Comparison of ENCODE assay signal across 22 mouse cellular contexts in genomic region chr14:74673584-74673983, GRCm38 (mm10). TPM values are rescaled to one million over a fixed set of nuclear protein-coding genes. Genes with fewer than 3 reads are reported as not detected.
DNase-seq lines count a peak whose midpoint lies in the region; ATAC-seq and TF ChIP-seq lines count a peak whose summit lies in the region.
"Had no signal": no experiment of that assay in that cellular context is flagged by ENCODE, and none has a peak within 500 bp of the region (broad histone marks: within the 10 kb centered on the region; RNA-seq: fewer than 3 reads in every experiment).

No protein-coding gene starts in this region.

- peaks cover 83% of the 10 kb centered on the region for H3K4me1 ChIP-seq in G1E (ENCODE audit: insufficient read depth, low read depth, low read length)
- peaks cover 11 to 28% of the 10 kb centered on the region in 2 experiments for H3K4me1 ChIP-seq in MEL (ENCODE audit: control insufficient read depth in 1 of 2, insufficient read depth in 2 of 2, low read length in 2 of 2)
- peaks cover 47% of the 10 kb centered on the region for H3K4me1 ChIP-seq in erythroblast, embryonic 14.5 days (ENCODE audit: control insufficient read depth)
- H3K4me1 ChIP-seq in liver, embryonic 15.5 days (replicated peaks) = peaks cover 33% of the 10 kb centered on the region
- no peaks in the 10 kb centered on the region for H3K4me1 ChIP-seq in cerebellum, adult 2 months (ENCODE audit: control insufficient read depth, insufficient read depth, low read length)
- H3K4me1 ChIP-seq: forebrain, embryonic 12.5 days; kidney, embryonic 15.5 days; midbrain, embryonic 15.5 days had no signal

- peak; percentile 58 for ATAC-seq in G1E (ENCODE audit: extremely low read depth, insufficient number of reproducible peaks, low FRiP score, poor library complexity, severe bottlenecking)
- ATAC-seq in liver, embryonic 15.5 days (ENCODE audit: insufficient read depth) = peak; percentile 78
- ATAC-seq: hindbrain, embryonic 16.5 days; intestine, embryonic 16.5 days; midbrain, embryonic 15.5 days had no signal

- no peaks in the 10 kb centered on the region for H3K9me3 ChIP-seq in G1E (replicated peaks)
- no peaks in the 10 kb centered on the region for H3K9me3 ChIP-seq in MEL (replicated peaks; ENCODE audit: insufficient read depth, low read length)
- H3K9me3 ChIP-seq in erythroblast, embryonic 14.5 days (ENCODE audit: control insufficient read depth, low read length) = no peaks in the 10 kb centered on the region
- H3K9me3 ChIP-seq in liver, embryonic 15.5 days (replicated peaks) = no peaks in the 10 kb centered on the region
- H3K9me3 ChIP-seq: forebrain, embryonic 12.5 days; kidney, embryonic 15.5 days; midbrain, embryonic 15.5 days had no signal

- WGBS in liver, embryonic 15.5 days (ENCODE audit: insufficient replicate concordance) = 16% methylated on average over 3 of the region's 3 CpGs
- 79% methylated on average over 3 of the region's 3 CpGs for WGBS in cerebellum, adult 2 months

- H3K79me2 ChIP-seq in MEL (ENCODE audit: control insufficient read depth, insufficient read depth, low read length, poor library complexity) = no peaks in the 10 kb centered on the region

- H3K4me3 ChIP-seq in G1E (ENCODE audit: low read depth, low read length) = peak overlapping the region; percentile 27; the same call in 1 of the 2 replicates
- H3K4me3 ChIP-seq in MEL (ENCODE audit: control insufficient read depth in 1 of 2, insufficient read depth in 1 of 2, low read depth in 2 of 2, low read length in 2 of 2) = peak overlapping the region; percentile 37 to 42
- peak overlapping the region; percentile 24 for H3K4me3 ChIP-seq in erythroblast, embryonic 14.5 days (replicated peaks)
- no peak overlapping the region for H3K4me3 ChIP-seq in liver, embryonic 15.5 days (replicated peaks)
- no peak overlapping the region for H3K4me3 ChIP-seq in cerebellum, adult 2 months (replicated peaks; ENCODE audit: insufficient read depth, low read depth, low read length)
- H3K4me3 ChIP-seq: forebrain, embryonic 12.5 days; kidney, embryonic 15.5 days; midbrain, embryonic 15.5 days; myocyte had no signal

- H3K9ac ChIP-seq in MEL (ENCODE audit: control insufficient read depth, low read depth, low read length, poor library complexity, severe bottlenecking) = peak overlapping the region; percentile 70
- H3K9ac ChIP-seq in liver, embryonic 15.5 days = no peak overlapping the region
- H3K9ac ChIP-seq: forebrain, embryonic 12.5 days; kidney, embryonic 15.5 days; midbrain, embryonic 15.5 days had no signal

- DNase-seq in G1E (ENCODE audit: low spot score) (peak; percentile 33), MEL (ENCODE audit: low read depth, low spot score) (peak; percentile 78)
- no peak for DNase-seq in layer of hippocampus, postnatal 36 days
- DNase-seq in Muller cell, postnatal 12 days (ENCODE audit: inconsistent ontology term) = no peak
- DNase-seq in cerebellum, adult 2 months = no peak
- DNase-seq: adrenal gland, postnatal 25 days; cerebellum, postnatal 14 days; embryo, embryonic 11 days; gastrocnemius, postnatal 25 days; heart, postnatal 36 days; right cerebral cortex, postnatal 14 days; spleen, adult 18-20 months; thymus, postnatal 25 days had no signal

- peak overlapping the region; percentile 66 for H3K4me2 ChIP-seq in liver, embryonic 15.5 days
- H3K4me2 ChIP-seq: forebrain, embryonic 12.5 days; kidney, embryonic 15.5 days; midbrain, embryonic 15.5 days had no signal

- H3K27me3 ChIP-seq in G1E (ENCODE audit: insufficient read depth, low read length) (no peaks in the 10 kb centered on the region), MEL (ENCODE audit: control insufficient read depth in 1 of 2, insufficient read depth in 2 of 2, low read length in 2 of 2) (no peaks in the 10 kb centered on the region)
- no peaks in the 10 kb centered on the region for H3K27me3 ChIP-seq in erythroblast, embryonic 14.5 days (ENCODE audit: control insufficient read depth)
- no peaks in the 10 kb centered on the region for H3K27me3 ChIP-seq in liver, embryonic 15.5 days
- H3K27me3 ChIP-seq in cerebellum, adult 2 months (ENCODE audit: control insufficient read depth, insufficient read depth, low read length) = no peaks in the 10 kb centered on the region
- H3K27me3 ChIP-seq: forebrain, embryonic 12.5 days; kidney, embryonic 15.5 days; midbrain, embryonic 15.5 days had no signal

- no peaks in the 10 kb centered on the region for H3K36me3 ChIP-seq in G1E (replicated peaks)
- peaks cover 0 to 37% of the 10 kb centered on the region in 2 experiments; a peak in 2 of 4 replicates for H3K36me3 ChIP-seq in MEL (ENCODE audit: control insufficient read depth in 1 of 2, insufficient read depth in 2 of 2, low read length in 2 of 2)
- H3K36me3 ChIP-seq in erythroblast, embryonic 14.5 days (ENCODE audit: control insufficient read depth) = no peaks in the 10 kb centered on the region
- no peaks in the 10 kb centered on the region for H3K36me3 ChIP-seq in liver, embryonic 15.5 days (replicated peaks)
- H3K36me3 ChIP-seq: forebrain, embryonic 12.5 days; kidney, embryonic 15.5 days; midbrain, embryonic 15.5 days had no signal

- peak overlapping the region; percentile 99 for H3K27ac ChIP-seq in MEL (ENCODE audit: control insufficient read depth, low read depth, low read length)
- peak overlapping the region; percentile 83 for H3K27ac ChIP-seq in liver, embryonic 15.5 days (replicated peaks)
- H3K27ac ChIP-seq in cerebellum, adult 2 months (ENCODE audit: insufficient read depth, low read length) = no peak overlapping the region
- H3K27ac ChIP-seq: forebrain, embryonic 12.5 days; kidney, embryonic 15.5 days; macrophage; midbrain, embryonic 15.5 days had no signal

- TF ChIP-seq POLR2A in MEL (IDR thresholded peaks at IDR 0.05; ENCODE audit: control insufficient read depth in 1 of 2, insufficient read depth in 1 of 2, low read depth in 1 of 2, low read length in 2 of 2, poor library complexity in 1 of 2) = peak in 1 of 2 experiments; percentile 43; a peak in 1 of 4 replicates
- no peak for TF ChIP-seq POLR2A in cerebellum, adult 2 months (IDR thresholded peaks at IDR 0.05; ENCODE audit: borderline replicate concordance, insufficient read depth, low read length)

- no peak for TF ChIP-seq RAD21 in MEL (IDR thresholded peaks at IDR 0.05; ENCODE audit: low read depth, low read length)

- peak; percentile 73 to 91 for TF ChIP-seq EP300 in MEL (IDR thresholded peaks at IDR 0.05; ENCODE audit: low read depth in 1 of 2, low read length in 2 of 2)

- no peak for TF ChIP-seq CTCF in G1E (IDR thresholded peaks at IDR 0.05; ENCODE audit: low read depth, low read length)
- no peak for TF ChIP-seq CTCF in MEL (IDR thresholded peaks at IDR 0.05 in 2 of 3, conservative IDR thresholded peaks at IDR 0.05 in 1 of 3; ENCODE audit: control insufficient read depth in 1 of 3, insufficient read depth in 1 of 3, low read depth in 2 of 3, low read length in 3 of 3, poor library complexity in 1 of 3, severe bottlenecking in 1 of 3)
- no peak for TF ChIP-seq CTCF in cerebellum, adult 2 months (IDR thresholded peaks at IDR 0.05; ENCODE audit: borderline replicate concordance, insufficient read depth, low read depth, low read length)

TF ChIP-seq in MEL, 35 proteins besides CTCF, POLR2A, EP300 and RAD21 (continues in another document):
- peak; percentile 86 for TF ChIP-seq GATA1 (IDR thresholded peaks at IDR 0.05; ENCODE audit: low read depth, low read length)
- TF ChIP-seq RCOR1 (IDR thresholded peaks at IDR 0.05; ENCODE audit: low read depth, low read length) = 0 out of 2 replicates have a peak, but pooled peaks have one; percentile 16
- peak; percentile 51 for TF ChIP-seq MYB (IDR thresholded peaks at IDR 0.05; ENCODE audit: low read depth, low read length)
- peak; percentile 15; the same call in 1 of the 2 replicates for TF ChIP-seq TAL1 (IDR thresholded peaks at IDR 0.05; ENCODE audit: low read length)
- no peak for TF ChIP-seq POLR2AphosphoS2 (IDR thresholded peaks at IDR 0.05; ENCODE audit: low read length)
- TF ChIP-seq SIN3A (IDR thresholded peaks at IDR 0.05; ENCODE audit: low read length) = peak; percentile 60
- TF ChIP-seq TBP (IDR thresholded peaks at IDR 0.05; ENCODE audit: low read depth, low read length) = 0 out of 2 replicates have a peak, but pooled peaks have one; percentile 54
- peak; percentile 18; the same call in 1 of the 2 replicates for TF ChIP-seq MAX (IDR thresholded peaks at IDR 0.05; ENCODE audit: low read length)
- no peak for TF ChIP-seq ELF1 (IDR thresholded peaks at IDR 0.05; ENCODE audit: low read depth, low read length)
- peak; percentile 87; the same call in 1 of the 2 replicates for TF ChIP-seq MEF2A (IDR thresholded peaks at IDR 0.05; ENCODE audit: extremely low read depth, insufficient replicate concordance, low read depth, low read length, poor library complexity, severe bottlenecking)
- TF ChIP-seq ZNF384 (IDR thresholded peaks at IDR 0.05; ENCODE audit: low read depth, low read length) = no peak; the same call in 1 of the 2 replicates
- peak; percentile 62; the same call in 1 of the 2 replicates for TF ChIP-seq BHLHE40 (IDR thresholded peaks at IDR 0.05; ENCODE audit: borderline replicate concordance, low read depth, low read length)
- TF ChIP-seq NELFE (IDR thresholded peaks at IDR 0.05; ENCODE audit: low read depth, low read length) = no peak
- TF ChIP-seq TCF12 (IDR thresholded peaks at IDR 0.05; ENCODE audit: low read depth, low read length) = peak; percentile 76

RNA-seq across cellular contexts. Expression of gene Htr2a, which starts 32.9 kb away (rescaled TPM):
- total RNA-seq in G1E (2014; fragmentation: Nextera tagmentation) (not detected in 2 replicates), G1E (2017) (0.06 and 0.16 TPM in 2 replicates), MEL (2012; rRNA removed) (0.59 and 0.65 TPM in 2 replicates)
- polyA plus RNA-seq in G1E (2012) (not detected in 2 replicates), MEL (2012; ENCODE audit: insufficient read depth in 1 of 2, insufficient read length in 2 of 2, low read depth in 1 of 2, low replicate concordance in 2 of 2, missing spikeins in 1 of 2) (1 to 10 TPM in 1 of 2 experiments, not detected in 1; 1.4 TPM)
- not detected in 2 replicates for polyA plus RNA-seq in erythroblast, embryonic 14.5 days (2012)
- polyA plus RNA-seq in liver, embryonic 15.5 days (2015; fragmentation: Nextera tagmentation; extraction: Ambion mirVana) = 0.18 and 0.20 TPM in 2 replicates
- total RNA-seq in layer of hippocampus, postnatal 36 days (2021) = 1 to 10 TPM; 8.4 to 9.2 TPM
- polyA plus RNA-seq in cerebellum, adult 2 months (2012; rRNA removed) = 2.4 and 2.8 TPM in 2 replicates
- total RNA-seq: adrenal gland, postnatal 25 days had no signal
- polyA plus RNA-seq: myocyte had no signal

RNA-seq across cellular contexts. Expression of gene Esd, which starts 58.5 kb away (rescaled TPM):
- total RNA-seq in G1E (2014; fragmentation: Nextera tagmentation) = 162 and 208 TPM in 2 replicates
- total RNA-seq in G1E (2017) = 230 and 263 TPM in 2 replicates
- 5.4 and 8.3 TPM in 2 replicates for polyA plus RNA-seq in G1E (2012)
- 150 and 159 TPM in 2 replicates for total RNA-seq in MEL (2012; rRNA removed)
- 100 to 1,000 TPM in 1 of 2 experiments, not detected in 1; 230 TPM for polyA plus RNA-seq in MEL (2012; ENCODE audit: insufficient read depth in 1 of 2, insufficient read length in 2 of 2, low read depth in 1 of 2, low replicate concordance in 2 of 2, missing spikeins in 1 of 2)
- 2.2 and 3.4 TPM in 2 replicates for polyA plus RNA-seq in erythroblast, embryonic 14.5 days (2012)
- polyA plus RNA-seq in liver, embryonic 15.5 days (2015; fragmentation: Nextera tagmentation; extraction: Ambion mirVana) = 165 and 180 TPM in 2 replicates
- 10 to 100 TPM; 96.6 to 97.5 TPM for total RNA-seq in layer of hippocampus, postnatal 36 days (2021)
- polyA plus RNA-seq in cerebellum, adult 2 months (2012; rRNA removed) = 94.9 and 96.2 TPM in 2 replicates

Comparison
In these comparisons a context has a peak if more than half of its experiments do, and no peak if none do; other contexts are left out.
1. DNase-seq: peak in G1E (single experiment) and MEL (single experiment); none in layer of hippocampus, postnatal 36 days (0 of 2), Muller cell, postnatal 12 days (single experiment) and cerebellum, adult 2 months (0 of 2).
2. H3K4me3 ChIP-seq: peak in G1E (single experiment), MEL (2 of 2) and erythroblast, embryonic 14.5 days (single experiment); none in liver, embryonic 15.5 days (single experiment) and cerebellum, adult 2 months (single experiment).